Mouse (Mus musculus) intestine, embryonic 14.5 days (tissue): ENCODE measurements at regions not wholly inside any gene's neighbourhood (a gene's known extent, or its start where the extent isn't known, plus 50 kb on each side); places are given as distances from the start of the nearest gene placed in this dataset.

Source experiments
- ATAC-seq: fragments of 200-750 bp; cut with Nextera tagmentation; replicated peaks from 2 replicates; pipeline ENCODE4 v1.8.0; 2017; ENCODE audit warnings: low read depth, moderate number of reproducible peaks, moderate TSS enrichment, moderate library complexity; ENCODE audit not compliant: low FRiP score, low TSS enrichment
- DNase-seq: peaks from one replicate; pipeline ENCODE4 v3.0.0-alpha.2; 2018; ENCODE audit warnings: low spot score
- H3K27ac ChIP-seq: fragments of 300-500 bp; sonication (generic); 2 replicates; pipeline ENCODE4 v1.5.1; 2014; ENCODE audit warnings: low read depth, mild to moderate bottlenecking, control low read depth
- H3K27me3 ChIP-seq: fragments of 300-500 bp; sonication (generic); replicated peaks from 2 replicates; pipeline ENCODE4 v1.6.1; 2014; ENCODE audit warnings: low read length, control low read depth; ENCODE audit not compliant: control insufficient read depth, insufficient read depth
- H3K36me3 ChIP-seq: fragments of 300-500 bp; sonication (generic); 2 replicates; pipeline ENCODE4 v1.6.1; 2014; ENCODE audit warnings: low read length, control low read depth; ENCODE audit not compliant: control insufficient read depth, insufficient read depth
- H3K4me1 ChIP-seq: fragments of 300-500 bp; sonication (generic); replicated peaks from 2 replicates; pipeline ENCODE4 v1.6.1; 2014; ENCODE audit warnings: low read length, control low read depth, mixed read lengths; ENCODE audit not compliant: control insufficient read depth, insufficient read depth
- H3K4me2 ChIP-seq: fragments of 300-500 bp; sonication (generic); 2 replicates; pipeline ENCODE4 v1.6.1; 2014; ENCODE audit warnings: low read length
- H3K4me3 ChIP-seq: fragments of 300-500 bp; sonication (generic); 2 replicates; pipeline ENCODE4 v1.5.1; 2014; ENCODE audit warnings: low read depth, low read length, control low read depth, mixed read lengths
- H3K9ac ChIP-seq: fragments of 300-500 bp; sonication (generic); 2 replicates; pipeline ENCODE4 v1.6.1; 2014; ENCODE audit warnings: mild to moderate bottlenecking, low read length
- H3K9me3 ChIP-seq: fragments of 300-500 bp; sonication (generic); 2 replicates; pipeline ENCODE4 v1.6.1; 2016; ENCODE audit warnings: low read length, control low read depth; ENCODE audit not compliant: control insufficient read depth
- WGBS: fragments of 180-500 bp; shearing (Covaris S2); extraction: QIAGEN DNeasy Blood & Tissue Kit; methylation state at CpG from one replicate; pipeline ENCODE4 v1.1.7; 2014; 5-methylcytosine and 5-hydroxymethylcytosine counted together

GRCm38 (mm10) chr19:15167184-15167583 lies 569.3 kb upstream of the Tle4 start:
- Histone ChIP-seq H3K9ac (no peak overlapping the region), H3K27ac (no peak overlapping the region), H3K36me3 (no peaks in the 10 kb centered on the region), H3K4me3 (no peak overlapping the region), H3K4me1 (no peaks in the 10 kb centered on the region), H3K9me3 (no peaks in the 10 kb centered on the region), H3K27me3 (no peaks in the 10 kb centered on the region), H3K4me2 (no peak overlapping the region)
- ATAC-seq (no peak), DNase-seq (no peak)
- WGBS, result 81% methylated on average over 1 of the region's 1 CpGs

- Histone ChIP-seq H3K4me3 (no peak overlapping the region), H3K4me1 (no peaks in the 10 kb centered on the region), H3K9ac (no peak overlapping the region), H3K9me3 (no peaks in the 10 kb centered on the region), H3K27me3 (no peaks in the 10 kb centered on the region), H3K4me2 (no peak overlapping the region), H3K36me3 (no peaks in the 10 kb centered on the region), H3K27ac (no peak overlapping the region)
- WGBS, result 47% methylated on average over 3 of the region's 3 CpGs
- DNase-seq (no peak), ATAC-seq (no peak)
These were observed 562.8 kb upstream of the Tle4 start for GRCm38 (mm10) chr19:15160641-15161040.

- Histone ChIP-seq H3K4me2 (no peak overlapping the region), H3K27me3 (no peaks in the 10 kb centered on the region), H3K36me3 (no peaks in the 10 kb centered on the region), H3K4me3 (no peak overlapping the region), H3K27ac (no peak overlapping the region), H3K9me3 (no peaks in the 10 kb centered on the region), H3K4me1 (no peaks in the 10 kb centered on the region; the same call in 1 of the 2 replicates), H3K9ac (no peak overlapping the region)
- DNase-seq (no peak), ATAC-seq (no peak)
- WGBS, result 91% methylated on average over 3 of the region's 3 CpGs
These were observed 560.8 kb upstream of the Tle4 start for GRCm38 (mm10) chr19:15158653-15159052.

GRCm38 (mm10) chr19:15158177-15158576 lies 560.3 kb upstream of the Tle4 start:
- 80% methylated on average over 14 of the region's 14 CpGs for WGBS
- ATAC-seq, result no peak
- no peak overlapping the region for H3K27ac ChIP-seq
- no peak overlapping the region for H3K9ac ChIP-seq
- H3K4me2 ChIP-seq, result no peak overlapping the region
- no peaks in the 10 kb centered on the region for H3K9me3 ChIP-seq
- no peaks in the 10 kb centered on the region for H3K27me3 ChIP-seq
- no peak for DNase-seq
- no peaks in the 10 kb centered on the region for H3K36me3 ChIP-seq
- no peaks in the 10 kb centered on the region; the same call in 1 of the 2 replicates for H3K4me1 ChIP-seq
- H3K4me3 ChIP-seq, result no peak overlapping the region

- ATAC-seq (no peak), DNase-seq (no peak)
- H3K4me3 ChIP-seq, result no peak overlapping the region
- H3K4me1 ChIP-seq, result no peaks in the 10 kb centered on the region; the same call in 1 of the 2 replicates
- no peak overlapping the region for H3K9ac ChIP-seq
- H3K36me3 ChIP-seq, result no peaks in the 10 kb centered on the region
- H3K4me2 ChIP-seq, result no peak overlapping the region
- H3K9me3 ChIP-seq, result no peaks in the 10 kb centered on the region
- H3K27ac ChIP-seq, result no peak overlapping the region
- WGBS, result 21% methylated on average over 2 of the region's 2 CpGs
- no peaks in the 10 kb centered on the region for H3K27me3 ChIP-seq
These were observed 556.8 kb upstream of the Tle4 start for GRCm38 (mm10) chr19:15154693-15155092.

- Histone ChIP-seq H3K36me3 (no peaks in the 10 kb centered on the region), H3K9ac (no peak overlapping the region), H3K27ac (no peak overlapping the region), H3K4me3 (no peak overlapping the region), H3K4me2 (no peak overlapping the region), H3K4me1 (no peaks in the 10 kb centered on the region), H3K9me3 (peaks cover 3% of the 10 kb centered on the region; the same call in 1 of the 2 replicates), H3K27me3 (no peaks in the 10 kb centered on the region)
- DNase-seq (no peak), ATAC-seq (no peak)
- 83% methylated on average over 3 of the region's 3 CpGs for WGBS
These were observed 548.5 kb upstream of the Tle4 start for GRCm38 (mm10) chr19:15146325-15146724.

GRCm38 (mm10) chr19:15127122-15127521 lies 529.3 kb upstream of the Tle4 start:
- H3K9ac ChIP-seq, result no peak overlapping the region
- no peak overlapping the region for H3K27ac ChIP-seq
- no peak overlapping the region for H3K4me2 ChIP-seq
- H3K4me3 ChIP-seq, result no peak overlapping the region
- 53% methylated on average over 4 of the region's 4 CpGs for WGBS
- DNase-seq (no peak), ATAC-seq (no peak)
- H3K4me1 ChIP-seq, result no peaks in the 10 kb centered on the region
- H3K27me3 ChIP-seq, result no peaks in the 10 kb centered on the region
- no peaks in the 10 kb centered on the region for H3K9me3 ChIP-seq
- no peaks in the 10 kb centered on the region for H3K36me3 ChIP-seq

GRCm38 (mm10) chr19:15108441-15109026 lies 510.7 kb upstream of the Tle4 start:
- WGBS, result 84% methylated on average over 4 of the region's 4 CpGs
- DNase-seq (no peak), ATAC-seq (no peak)
- Histone ChIP-seq H3K27ac (no peak overlapping the region), H3K36me3 (no peaks in the 10 kb centered on the region), H3K9me3 (no peaks in the 10 kb centered on the region), H3K4me3 (no peak overlapping the region), H3K4me1 (no peaks in the 10 kb centered on the region), H3K4me2 (no peak overlapping the region), H3K9ac (no peak overlapping the region), H3K27me3 (no peaks in the 10 kb centered on the region)

GRCm38 (mm10) chr19:15095054-15095453 lies 497.2 kb upstream of the Tle4 start:
- Histone ChIP-seq H3K27ac (no peak overlapping the region), H3K4me2 (no peak overlapping the region), H3K4me1 (no peaks in the 10 kb centered on the region), H3K36me3 (no peaks in the 10 kb centered on the region), H3K9ac (no peak overlapping the region), H3K4me3 (no peak overlapping the region), H3K27me3 (no peaks in the 10 kb centered on the region), H3K9me3 (no peaks in the 10 kb centered on the region)
- no peak for DNase-seq
- WGBS, result 89% methylated on average over 1 of the region's 1 CpGs
- ATAC-seq, result no peak
